9 mouse cellular contexts compared by ENCODE assay signal in the genomic region with DNA sequence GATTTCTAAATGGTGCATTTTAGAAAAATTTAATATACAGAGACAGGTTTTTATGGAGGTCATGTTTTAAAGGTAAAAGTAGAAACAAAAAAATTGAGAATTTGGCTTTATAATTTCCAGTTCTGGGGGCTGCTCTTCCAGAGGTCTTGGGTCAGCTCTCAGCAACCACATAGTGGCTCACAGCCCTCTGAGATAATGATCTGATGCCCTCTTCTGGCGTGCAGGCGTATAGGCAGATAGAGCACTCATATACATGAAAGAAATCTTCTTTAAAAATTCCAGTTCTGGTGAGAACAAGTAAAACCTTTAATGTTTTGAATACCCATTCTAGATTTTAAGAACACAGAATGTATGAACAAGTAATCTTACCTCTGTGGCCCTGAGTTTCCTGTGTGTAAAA. TPM values are rescaled to one million over a fixed set of nuclear protein-coding genes. Genes with fewer than 3 reads are reported as not detected.
A peak's percentile ranks its signal among the peaks of the same experiment; 100 is the strongest.
DNase-seq lines count a peak whose midpoint lies in the region; ATAC-seq and TF ChIP-seq lines count a peak whose summit lies in the region.
"Had no signal": no experiment of that assay in that cellular context is flagged by ENCODE, and none has a peak within 500 bp of the region (broad histone marks: within the 10 kb centered on the region; RNA-seq: fewer than 3 reads in every experiment).

No protein-coding gene starts in this region.

- no peaks in the 10 kb centered on the region for H3K27me3 ChIP-seq in intestine, embryonic 14.5 days (replicated peaks; ENCODE audit: control insufficient read depth, insufficient read depth, low read length)
- H3K27me3 ChIP-seq in intestine, embryonic 16.5 days (replicated peaks; ENCODE audit: control insufficient read depth, insufficient read depth, low read length) = no peaks in the 10 kb centered on the region
- no peaks in the 10 kb centered on the region for H3K27me3 ChIP-seq in CH12.LX (replicated peaks)
- no peaks in the 10 kb centered on the region for H3K27me3 ChIP-seq in embryonic facial prominence, embryonic 11.5 days (ENCODE audit: control insufficient read depth, insufficient read depth, low read length)
- no peaks in the 10 kb centered on the region for H3K27me3 ChIP-seq in midbrain, embryonic 14.5 days (ENCODE audit: control insufficient read depth, insufficient read depth, low read length)

- no peak overlapping the region for H3K27ac ChIP-seq in intestine, embryonic 14.5 days (ENCODE audit: low read depth)
- H3K27ac ChIP-seq in intestine, embryonic 16.5 days (ENCODE audit: low read length) = no peak overlapping the region
- no peak overlapping the region for H3K27ac ChIP-seq in CH12.LX (ENCODE audit: insufficient read depth, low read depth)
- H3K27ac ChIP-seq in embryonic facial prominence, embryonic 11.5 days (replicated peaks; ENCODE audit: low read depth, low read length) = no peak overlapping the region
- H3K27ac ChIP-seq in midbrain, embryonic 14.5 days (replicated peaks; ENCODE audit: low read depth, low read length) = no peak overlapping the region

- peaks cover 90% of the 10 kb centered on the region for H3K36me3 ChIP-seq in intestine, embryonic 14.5 days (ENCODE audit: control insufficient read depth, insufficient read depth, low read length)
- peaks cover 7% of the 10 kb centered on the region for H3K36me3 ChIP-seq in intestine, embryonic 16.5 days (ENCODE audit: control insufficient read depth, insufficient read depth, low read length)
- peaks cover 52 to 85% of the 10 kb centered on the region in 2 experiments for H3K36me3 ChIP-seq in CH12.LX (replicated peaks in 1 of 2; ENCODE audit: control insufficient read depth in 1 of 2, insufficient read depth in 1 of 2, low read length in 1 of 2)
- H3K36me3 ChIP-seq in embryonic facial prominence, embryonic 11.5 days (replicated peaks; ENCODE audit: control insufficient read depth, insufficient read depth, low read depth, low read length) = peaks cover 17% of the 10 kb centered on the region
- peaks cover 89% of the 10 kb centered on the region for H3K36me3 ChIP-seq in midbrain, embryonic 14.5 days (ENCODE audit: control insufficient read depth, insufficient read depth, low read length)

- no peak for TF ChIP-seq EP300 in CH12.LX (IDR thresholded peaks at IDR 0.05; ENCODE audit: low read length)

- in situ Hi-C loops in CH12.LX (cut with MboI; ENCODE audit: low pct_ligation_motif_present, low pct_unique_long_range_greater_than_20kb, low sequenced_read_pairs) = no loop called here

- DNase-seq in intestine, embryonic 14.5 days (ENCODE audit: low spot score) = no peak
- peak; percentile 56 for DNase-seq in CH12.LX (ENCODE audit: extremely low read depth)
- peak; percentile 53 for DNase-seq in embryonic facial prominence, embryonic 11.5 days (ENCODE audit: low spot score)
- peak; percentile 70 for DNase-seq in midbrain, embryonic 14.5 days
- DNase-seq in right cerebral cortex, postnatal 25 days = no peak
- no peak for DNase-seq in heart, adult 8-10 months (ENCODE audit: low spot score)
- DNase-seq: right cerebral cortex, adult 18-20 months had no signal

- H3K4me1 ChIP-seq in intestine, embryonic 14.5 days (replicated peaks; ENCODE audit: control insufficient read depth, insufficient read depth, low read length) = no peaks in the 10 kb centered on the region
- H3K4me1 ChIP-seq in intestine, embryonic 16.5 days (ENCODE audit: control insufficient read depth, insufficient read depth, low read length) = no peaks in the 10 kb centered on the region
- H3K4me1 ChIP-seq in CH12.LX (ENCODE audit: control insufficient read depth in 1 of 2, insufficient read depth in 2 of 2) = peaks cover 3 to 9% of the 10 kb centered on the region in 2 experiments
- no peaks in the 10 kb centered on the region for H3K4me1 ChIP-seq in embryonic facial prominence, embryonic 11.5 days (ENCODE audit: control insufficient read depth, insufficient read depth, low read length)
- no peaks in the 10 kb centered on the region for H3K4me1 ChIP-seq in midbrain, embryonic 14.5 days (ENCODE audit: control insufficient read depth, insufficient read depth, low read length)

- dilution Hi-C loops in CH12.LX (cut with MboI; ENCODE audit: extremely low pct_ligation_motif_present, extremely low pct_unique_long_range_greater_than_20kb, low sequenced_read_pairs) = no loop called here

- ATAC-seq in intestine, embryonic 14.5 days (replicated peaks; ENCODE audit: low FRiP score, low TSS enrichment, low read depth) = 0 out of 2 replicates have a peak, but pooled peaks have one; percentile 74
- ATAC-seq in intestine, embryonic 16.5 days = no peak; the same call in 1 of the 2 replicates
- ATAC-seq in embryonic facial prominence, embryonic 11.5 days (replicated peaks; ENCODE audit: insufficient number of reproducible peaks, low FRiP score, low TSS enrichment, low read depth) = 0 out of 2 replicates have a peak, but pooled peaks have one; percentile 59
- ATAC-seq in midbrain, embryonic 14.5 days (ENCODE audit: low FRiP score, low TSS enrichment) = 0 out of 2 replicates have a peak, but pooled peaks have one; percentile 55
- ATAC-seq in cerebellum, adult (ENCODE audit: insufficient number of reproducible peaks, low FRiP score, low TSS enrichment) = no peak

- peak; percentile 69 for TF ChIP-seq RAD21 in CH12.LX (IDR thresholded peaks at IDR 0.05; ENCODE audit: low read depth, low read length)

- TF ChIP-seq CTCF in CH12.LX (conservative IDR thresholded peaks at IDR 0.05 in 1 of 2, IDR thresholded peaks at IDR 0.05 in 1 of 2; ENCODE audit: low read depth in 2 of 2, low read length in 2 of 2) = peak; percentile 39 to 75; a peak in 3 of 4 replicates

- no peak overlapping the region for H3K4me3 ChIP-seq in intestine, embryonic 14.5 days (ENCODE audit: low read depth, low read length)
- H3K4me3 ChIP-seq in intestine, embryonic 16.5 days (ENCODE audit: low read length) = no peak overlapping the region
- H3K4me3 ChIP-seq in CH12.LX (replicated peaks in 1 of 3; ENCODE audit: low read depth in 2 of 3, low read length in 2 of 3, poor library complexity in 1 of 3) = no peak overlapping the region
- no peak overlapping the region for H3K4me3 ChIP-seq in embryonic facial prominence, embryonic 11.5 days (ENCODE audit: low read depth, low read length)
- no peak overlapping the region for H3K4me3 ChIP-seq in midbrain, embryonic 14.5 days (replicated peaks; ENCODE audit: low read depth, low read length)

- no peak overlapping the region for H3K9ac ChIP-seq in intestine, embryonic 14.5 days (ENCODE audit: low read length)
- H3K9ac ChIP-seq in intestine, embryonic 16.5 days (ENCODE audit: low read depth, low read length) = no peak overlapping the region
- no peak overlapping the region for H3K9ac ChIP-seq in CH12.LX (ENCODE audit: insufficient read depth, low read depth)
- H3K9ac ChIP-seq in embryonic facial prominence, embryonic 11.5 days (replicated peaks; ENCODE audit: low read length) = no peak overlapping the region
- no peak overlapping the region for H3K9ac ChIP-seq in midbrain, embryonic 14.5 days (replicated peaks; ENCODE audit: low read length)

- no peak for TF ChIP-seq POLR2A in CH12.LX (IDR thresholded peaks at IDR 0.05; ENCODE audit: low read depth, low read length)

- H3K9me3 ChIP-seq in intestine, embryonic 14.5 days (ENCODE audit: control insufficient read depth, low read length) = no peaks in the 10 kb centered on the region
- H3K9me3 ChIP-seq in intestine, embryonic 16.5 days (ENCODE audit: control insufficient read depth, low read length) = no peaks in the 10 kb centered on the region
- no peaks in the 10 kb centered on the region for H3K9me3 ChIP-seq in CH12.LX (replicated peaks; ENCODE audit: low read length)
- H3K9me3 ChIP-seq in embryonic facial prominence, embryonic 11.5 days (replicated peaks; ENCODE audit: control insufficient read depth, low read length) = no peaks in the 10 kb centered on the region
- no peaks in the 10 kb centered on the region for H3K9me3 ChIP-seq in midbrain, embryonic 14.5 days (ENCODE audit: control insufficient read depth, low read length)

- WGBS in intestine, embryonic 14.5 days = 47% methylated on average over 2 of the region's 2 CpGs
- 57% methylated on average over 2 of the region's 2 CpGs for WGBS in intestine, embryonic 16.5 days
- WGBS in embryonic facial prominence, embryonic 11.5 days = 47% methylated on average over 2 of the region's 2 CpGs
- WGBS in midbrain, embryonic 14.5 days = 45% methylated on average over 2 of the region's 2 CpGs

- no peak overlapping the region for H3K4me2 ChIP-seq in intestine, embryonic 14.5 days (ENCODE audit: low read length)
- no peak overlapping the region for H3K4me2 ChIP-seq in intestine, embryonic 16.5 days (ENCODE audit: low read depth, low read length)
- H3K4me2 ChIP-seq in CH12.LX (ENCODE audit: insufficient read depth, low read depth, poor library complexity, severe bottlenecking) = no peak overlapping the region
- no peak overlapping the region for H3K4me2 ChIP-seq in embryonic facial prominence, embryonic 11.5 days (ENCODE audit: low read depth, low read length)
- no peak overlapping the region for H3K4me2 ChIP-seq in midbrain, embryonic 14.5 days (ENCODE audit: low read length)

- peaks cover 1% of the 10 kb centered on the region; the same call in 1 of the 2 replicates for H3K79me2 ChIP-seq in CH12.LX (replicated peaks; ENCODE audit: control insufficient read depth, extremely low read depth, insufficient read depth, poor library complexity, severe bottlenecking)

TF ChIP-seq in CH12.LX, 34 proteins besides CTCF, POLR2A, EP300 and RAD21:
- TF ChIP-seq SMC3 (IDR thresholded peaks at IDR 0.05; ENCODE audit: low read depth, low read length) (peak; percentile 64), IRF4 (IDR thresholded peaks at IDR 0.05; ENCODE audit: low read depth, low read length) (no peak), ZC3H11A (IDR thresholded peaks at IDR 0.05; ENCODE audit: low read depth, low read length) (0 out of 2 replicates have a peak, but pooled peaks have one; percentile 33), MYC (IDR thresholded peaks at IDR 0.05; ENCODE audit: low read depth, low read length) (no peak), CHD2 (IDR thresholded peaks at IDR 0.05; ENCODE audit: low read length) (no peak), MAX (IDR thresholded peaks at IDR 0.05; ENCODE audit: low read length) (no peak), USF1 (IDR thresholded peaks at IDR 0.05; ENCODE audit: low read depth, low read length) (no peak), RCOR1 (conservative IDR thresholded peaks at IDR 0.05; ENCODE audit: low read depth, low read length) (no peak)
TF ChIP-seq in CH12.LX: peak in this region for 2.

RNA-seq across cellular contexts. Expression of a gene that starts 56.6 kb away (rescaled TPM):
- polyA plus RNA-seq in intestine, embryonic 14.5 days (2014; fragmentation: Nextera tagmentation; extraction: Ambion mirVana) = 80.7 and 85.5 TPM in 2 replicates
- polyA plus RNA-seq in intestine, embryonic 16.5 days (2015; fragmentation: Nextera tagmentation; extraction: Ambion mirVana) = 74.6 and 83.1 TPM in 2 replicates
- 21.2 and 21.3 TPM in 2 replicates for total RNA-seq in CH12.LX (2012; rRNA removed)
- 7.2 and 10.2 TPM in 2 replicates for total RNA-seq in CH12.LX (2014; rRNA removed)
- 24.6 and 29.7 TPM in 2 replicates for polyA plus RNA-seq in CH12.LX (2012; ENCODE audit: insufficient read length, low read depth)
- polyA plus RNA-seq in embryonic facial prominence, embryonic 11.5 days (2014; fragmentation: Nextera tagmentation; extraction: Ambion mirVana) = 92.1 and 92.6 TPM in 2 replicates
- 152 and 155 TPM in 2 replicates for polyA plus RNA-seq in midbrain, embryonic 14.5 days (2014; fragmentation: Nextera tagmentation; extraction: Ambion mirVana)
- total RNA-seq in heart, adult 8-10 months (2022) = 10 to 100 TPM; 42.1 to 47.6 (median 44.7) TPM

Comparison
In these comparisons a context has a peak if more than half of its experiments do, and no peak if none do; other contexts are left out.
1. ATAC-seq: peak in intestine, embryonic 14.5 days (single experiment), embryonic facial prominence, embryonic 11.5 days (single experiment) and midbrain, embryonic 14.5 days (single experiment); none in intestine, embryonic 16.5 days (single experiment) and cerebellum, adult (single experiment).
2. DNase-seq: peak in CH12.LX (single experiment), embryonic facial prominence, embryonic 11.5 days (single experiment) and midbrain, embryonic 14.5 days (single experiment); none in intestine, embryonic 14.5 days (single experiment), right cerebral cortex, postnatal 25 days (single experiment) and heart, adult 8-10 months (single experiment).